Mouse (Mus musculus): ENCODE data around the gene Capg. TPM values are rescaled to one million over a fixed set of nuclear protein-coding genes. Genes with fewer than 3 reads are reported as not detected.
A peak's percentile ranks its signal among the peaks of the same experiment; 100 is the strongest.

The Capg gene
- 6.0 and 6.3 TPM in 2 replicates for polyA plus RNA-seq (2014; fragmentation: Nextera tagmentation; extraction: Ambion mirVana)

DNA sequence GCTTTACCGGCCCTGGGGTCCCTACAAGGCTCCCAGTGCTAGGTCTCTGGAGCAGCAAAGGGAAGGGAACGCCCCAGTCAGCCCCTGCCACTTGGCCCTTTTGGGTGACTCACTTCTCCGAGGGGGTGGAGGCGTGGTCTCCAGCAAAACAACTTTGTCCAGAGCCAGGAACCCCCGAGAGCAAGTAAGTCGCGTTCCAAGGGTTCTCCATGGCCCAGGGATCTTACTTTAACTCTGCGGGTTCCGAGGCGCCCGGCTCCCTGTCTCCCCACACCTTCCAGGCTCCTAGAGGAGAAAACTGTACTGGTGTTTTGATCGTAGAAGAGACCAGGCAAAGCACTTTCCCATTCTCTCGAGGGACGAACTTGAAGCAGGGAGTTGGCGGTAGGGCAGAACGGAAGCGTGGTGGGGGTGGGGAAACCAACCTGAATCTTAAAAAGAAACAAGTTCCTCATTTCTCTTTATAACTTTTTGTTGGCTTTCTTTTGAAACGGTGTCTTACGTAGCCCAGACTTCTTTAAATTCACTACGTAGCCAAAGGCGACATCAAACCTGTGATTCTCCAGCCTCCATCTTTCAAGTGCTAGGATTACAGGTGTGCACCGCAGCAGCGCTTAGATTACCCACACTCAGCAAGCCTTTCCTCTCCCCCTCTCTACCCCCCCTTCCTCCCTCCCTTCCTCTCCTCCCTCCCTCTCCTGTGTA, at the start of gene Capg:
Gene Capg, plus strand, starts transcription at position 109 of the 705 bp plus-strand sequence.
- H3K27me3 ChIP-seq (replicated peaks; ENCODE audit: control insufficient read depth, insufficient read depth, low read length): no peaks in the 10 kb centered on the region
- ATAC-seq: no peak
- no peak for DNase-seq (ENCODE audit: low spot score)
- no peak within 1 kb of the TSS for H3K4me3 ChIP-seq (ENCODE audit: low read depth, low read length)
- H3K9ac ChIP-seq (ENCODE audit: low read length): no peak within 1 kb of the TSS
- 0 out of 2 replicates have a peak within 1 kb of the TSS, but pooled peaks have one; percentile 2 for H3K4me2 ChIP-seq (ENCODE audit: low read length)
- no peaks in the 10 kb centered on the region for H3K4me1 ChIP-seq (ENCODE audit: control insufficient read depth, insufficient read depth, low read length)
- no peaks in the 10 kb centered on the region for H3K9me3 ChIP-seq (replicated peaks; ENCODE audit: control insufficient read depth, low read length)
- 17% methylated on average over 23 of the region's 23 CpGs for WGBS
- H3K27ac ChIP-seq (ENCODE audit: low read depth, low read length): no peak within 1 kb of the TSS
- H3K36me3 ChIP-seq (ENCODE audit: control insufficient read depth, insufficient read depth, low read length): no peaks in the 10 kb centered on the region

DNA sequence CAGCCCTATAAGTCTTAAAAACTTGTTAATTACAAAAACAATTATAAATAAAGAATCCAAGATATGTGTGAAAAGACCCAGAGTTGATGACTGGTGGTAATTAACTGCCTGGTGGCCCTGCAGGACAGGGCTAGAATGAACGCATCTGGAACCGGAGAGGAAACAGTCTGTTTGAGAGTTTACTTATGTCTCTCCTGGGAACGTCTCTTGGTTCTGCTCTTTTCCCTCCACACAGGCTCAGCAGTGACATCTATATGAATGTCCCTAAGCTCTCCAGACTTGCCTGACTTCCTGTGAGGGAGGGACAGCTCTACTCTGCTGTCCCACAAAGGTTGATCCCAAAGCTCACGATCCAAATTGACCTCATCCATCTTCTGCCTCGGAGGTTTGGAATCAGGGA, 45.2 kb upstream of the Capg start:
- no peak for DNase-seq (ENCODE audit: low spot score)
- ATAC-seq: no peak
- H3K27me3 ChIP-seq (replicated peaks; ENCODE audit: control insufficient read depth, insufficient read depth, low read length): no peaks in the 10 kb centered on the region
- H3K9ac ChIP-seq (ENCODE audit: low read length): no peak overlapping the region
- 84% methylated on average over 5 of the region's 5 CpGs for WGBS
- no peaks in the 10 kb centered on the region for H3K9me3 ChIP-seq (replicated peaks; ENCODE audit: control insufficient read depth, low read length)
- no peak overlapping the region for H3K4me2 ChIP-seq (ENCODE audit: low read length)
- H3K36me3 ChIP-seq (ENCODE audit: control insufficient read depth, insufficient read depth, low read length): no peaks in the 10 kb centered on the region
- H3K27ac ChIP-seq (ENCODE audit: low read depth, low read length): no peak overlapping the region
- H3K4me1 ChIP-seq (ENCODE audit: control insufficient read depth, insufficient read depth, low read length): no peaks in the 10 kb centered on the region
- H3K4me3 ChIP-seq (ENCODE audit: low read depth, low read length): no peak overlapping the region

DNA sequence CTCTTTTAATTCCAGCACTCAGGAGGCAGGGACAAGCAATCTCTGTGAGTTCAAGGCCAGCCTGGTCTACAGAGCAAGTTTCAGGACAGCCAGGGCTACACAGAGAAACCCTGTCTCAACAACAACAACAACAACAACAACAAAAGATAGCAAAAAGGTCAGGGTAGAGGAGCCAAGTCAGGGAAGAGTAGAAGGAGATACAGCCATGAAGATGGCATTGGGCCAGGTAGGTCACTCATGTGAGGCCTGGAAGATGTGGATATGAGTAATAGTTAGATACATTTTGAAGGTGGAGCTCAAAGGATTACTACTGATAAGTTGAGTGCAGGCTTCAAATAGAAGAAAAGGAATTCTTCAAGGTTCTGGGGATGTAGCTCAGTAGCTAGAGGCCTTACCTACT, 40.9 kb upstream of the Capg start:
- Histone ChIP-seq H3K9me3 (replicated peaks; ENCODE audit: control insufficient read depth, low read length) (no peaks in the 10 kb centered on the region), H3K36me3 (ENCODE audit: control insufficient read depth, insufficient read depth, low read length) (no peaks in the 10 kb centered on the region), H3K27ac (ENCODE audit: low read depth, low read length) (no peak overlapping the region), H3K4me1 (ENCODE audit: control insufficient read depth, insufficient read depth, low read length) (no peaks in the 10 kb centered on the region), H3K27me3 (replicated peaks; ENCODE audit: control insufficient read depth, insufficient read depth, low read length) (no peaks in the 10 kb centered on the region), H3K9ac (ENCODE audit: low read length) (no peak overlapping the region), H3K4me3 (ENCODE audit: low read depth, low read length) (no peak overlapping the region), H3K4me2 (ENCODE audit: low read length) (no peak overlapping the region)
- DNase-seq (ENCODE audit: low spot score) (no peak), ATAC-seq (no peak)

DNA sequence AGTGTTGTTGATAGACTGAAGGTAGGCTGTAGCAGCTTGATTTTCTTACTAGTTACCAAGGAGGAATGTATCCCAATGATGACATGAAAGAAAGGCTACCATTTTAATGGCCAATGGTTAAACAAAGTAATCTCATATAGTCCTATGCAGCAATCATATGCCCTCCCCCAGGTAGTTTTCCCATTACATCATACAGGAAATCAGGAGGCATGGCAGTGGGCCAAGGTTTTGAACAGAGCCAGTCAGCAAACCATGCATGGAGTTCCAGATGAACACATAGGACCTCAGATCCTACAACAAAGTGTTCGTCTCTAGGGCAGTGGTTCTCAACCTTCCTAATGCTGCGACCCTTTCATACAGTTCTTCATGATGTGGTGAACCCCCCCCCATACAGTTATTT, 40.3 kb upstream of the Capg start:
- H3K4me3 ChIP-seq (ENCODE audit: low read depth, low read length): no peak overlapping the region
- 71% methylated on average over 2 of the region's 2 CpGs for WGBS
- no peak for DNase-seq (ENCODE audit: low spot score)
- no peak overlapping the region for H3K9ac ChIP-seq (ENCODE audit: low read length)
- no peak overlapping the region for H3K27ac ChIP-seq (ENCODE audit: low read depth, low read length)
- H3K9me3 ChIP-seq (replicated peaks; ENCODE audit: control insufficient read depth, low read length): no peaks in the 10 kb centered on the region
- no peaks in the 10 kb centered on the region for H3K4me1 ChIP-seq (ENCODE audit: control insufficient read depth, insufficient read depth, low read length)
- H3K4me2 ChIP-seq (ENCODE audit: low read length): no peak overlapping the region
- H3K36me3 ChIP-seq (ENCODE audit: control insufficient read depth, insufficient read depth, low read length): no peaks in the 10 kb centered on the region
- no peaks in the 10 kb centered on the region for H3K27me3 ChIP-seq (replicated peaks; ENCODE audit: control insufficient read depth, insufficient read depth, low read length)
- no peak for ATAC-seq

DNA sequence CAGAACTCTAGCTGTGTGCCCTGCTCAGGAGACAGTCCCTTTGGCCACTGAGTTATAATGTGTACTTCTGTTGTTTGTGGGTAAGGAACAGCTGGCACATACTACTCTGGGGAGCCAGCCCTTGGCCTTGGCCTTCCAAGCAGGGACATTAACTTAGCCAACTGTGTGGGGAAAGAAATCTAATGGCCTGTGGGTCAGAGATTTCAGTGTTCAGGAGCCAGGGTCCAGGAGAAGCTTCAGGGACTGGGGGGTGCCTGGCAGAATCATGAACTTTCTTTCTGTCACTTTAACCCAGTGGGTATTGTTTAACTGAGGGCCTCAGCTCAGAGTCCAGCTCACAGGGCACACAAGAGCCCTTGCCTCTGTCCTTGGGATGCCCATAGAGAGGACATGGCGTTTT, 38.1 kb upstream of the Capg start:
- no peak for ATAC-seq
- Histone ChIP-seq H3K4me2 (ENCODE audit: low read length) (no peak overlapping the region), H3K27ac (ENCODE audit: low read depth, low read length) (no peak overlapping the region), H3K27me3 (replicated peaks; ENCODE audit: control insufficient read depth, insufficient read depth, low read length) (no peaks in the 10 kb centered on the region), H3K4me1 (ENCODE audit: control insufficient read depth, insufficient read depth, low read length) (no peaks in the 10 kb centered on the region; the same call in 1 of the 2 replicates), H3K4me3 (ENCODE audit: low read depth, low read length) (no peak overlapping the region), H3K9ac (ENCODE audit: low read length) (no peak overlapping the region), H3K9me3 (replicated peaks; ENCODE audit: control insufficient read depth, low read length) (no peaks in the 10 kb centered on the region), H3K36me3 (ENCODE audit: control insufficient read depth, insufficient read depth, low read length) (no peaks in the 10 kb centered on the region)
- 78% methylated on average over 1 of the region's 1 CpGs for WGBS
- no peak for DNase-seq (ENCODE audit: low spot score)

DNA sequence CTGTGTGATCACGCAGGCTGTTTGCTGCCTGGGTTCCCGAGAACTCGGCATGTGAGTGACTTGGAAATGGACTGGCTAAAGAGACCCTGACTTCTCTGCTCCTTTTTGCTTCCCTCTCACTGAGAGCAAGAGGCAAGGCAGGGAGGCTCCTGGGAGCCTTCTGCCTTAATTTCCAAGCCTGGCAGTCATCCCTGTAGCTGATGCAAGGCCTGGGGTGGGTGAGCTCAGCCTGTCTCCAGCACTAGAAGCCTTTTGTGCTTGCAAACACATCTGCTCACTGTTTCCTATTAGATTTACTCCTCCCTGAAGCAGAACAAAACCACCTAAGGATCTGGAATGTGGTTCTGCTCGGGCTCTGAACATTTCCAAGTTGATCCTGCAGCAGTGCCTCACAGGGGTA, 35.6 kb upstream of the Capg start:
- no peaks in the 10 kb centered on the region for H3K9me3 ChIP-seq (replicated peaks; ENCODE audit: control insufficient read depth, low read length)
- peaks cover 16% of the 10 kb centered on the region for H3K4me1 ChIP-seq (ENCODE audit: control insufficient read depth, insufficient read depth, low read length)
- DNase-seq (ENCODE audit: low spot score): no peak
- H3K27ac ChIP-seq (ENCODE audit: low read depth, low read length): no peak overlapping the region
- no peak for ATAC-seq
- H3K4me2 ChIP-seq (ENCODE audit: low read length): no peak overlapping the region
- H3K36me3 ChIP-seq (ENCODE audit: control insufficient read depth, insufficient read depth, low read length): no peaks in the 10 kb centered on the region
- no peak overlapping the region for H3K4me3 ChIP-seq (ENCODE audit: low read depth, low read length)
- H3K9ac ChIP-seq (ENCODE audit: low read length): no peak overlapping the region
- no peaks in the 10 kb centered on the region for H3K27me3 ChIP-seq (replicated peaks; ENCODE audit: control insufficient read depth, insufficient read depth, low read length)
- WGBS: 86% methylated on average over 4 of the region's 4 CpGs

DNA sequence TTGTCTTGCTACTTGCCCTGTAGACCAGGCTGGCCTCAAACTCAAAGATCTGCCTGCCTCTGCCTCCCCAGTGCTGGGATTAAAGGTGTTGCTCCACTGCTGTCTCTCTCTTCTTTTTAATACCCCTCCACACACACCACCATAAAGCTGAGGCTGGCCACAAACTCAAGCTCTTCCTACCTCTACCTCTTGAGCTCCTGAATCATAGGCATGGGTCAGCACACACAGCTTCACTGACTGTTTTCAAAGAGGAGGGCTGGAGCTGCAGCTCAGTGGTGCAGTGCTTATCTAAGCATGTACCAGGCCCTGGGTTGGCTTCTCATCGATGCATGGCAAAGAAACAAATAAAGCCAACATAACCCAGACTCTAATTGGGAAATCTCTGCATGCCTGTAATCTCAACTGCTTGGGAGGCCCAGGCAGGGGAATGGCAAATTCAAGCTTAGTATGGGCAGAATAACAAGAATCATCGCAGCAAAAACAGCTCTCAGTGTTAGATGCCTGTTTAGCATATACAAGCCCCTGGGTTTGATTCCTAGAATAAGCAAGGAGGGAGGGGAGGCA, 34.2 kb upstream of the Capg start:
- WGBS: 75% methylated on average over 2 of the region's 2 CpGs
- Histone ChIP-seq H3K4me2 (ENCODE audit: low read length) (no peak overlapping the region), H3K9me3 (replicated peaks; ENCODE audit: control insufficient read depth, low read length) (no peaks in the 10 kb centered on the region), H3K27me3 (replicated peaks; ENCODE audit: control insufficient read depth, insufficient read depth, low read length) (no peaks in the 10 kb centered on the region), H3K27ac (ENCODE audit: low read depth, low read length) (no peak overlapping the region), H3K4me1 (ENCODE audit: control insufficient read depth, insufficient read depth, low read length) (peaks cover 19% of the 10 kb centered on the region), H3K9ac (ENCODE audit: low read length) (no peak overlapping the region), H3K36me3 (ENCODE audit: control insufficient read depth, insufficient read depth, low read length) (no peaks in the 10 kb centered on the region), H3K4me3 (ENCODE audit: low read depth, low read length) (no peak overlapping the region)
- DNase-seq (ENCODE audit: low spot score) (no peak), ATAC-seq (no peak)

DNA sequence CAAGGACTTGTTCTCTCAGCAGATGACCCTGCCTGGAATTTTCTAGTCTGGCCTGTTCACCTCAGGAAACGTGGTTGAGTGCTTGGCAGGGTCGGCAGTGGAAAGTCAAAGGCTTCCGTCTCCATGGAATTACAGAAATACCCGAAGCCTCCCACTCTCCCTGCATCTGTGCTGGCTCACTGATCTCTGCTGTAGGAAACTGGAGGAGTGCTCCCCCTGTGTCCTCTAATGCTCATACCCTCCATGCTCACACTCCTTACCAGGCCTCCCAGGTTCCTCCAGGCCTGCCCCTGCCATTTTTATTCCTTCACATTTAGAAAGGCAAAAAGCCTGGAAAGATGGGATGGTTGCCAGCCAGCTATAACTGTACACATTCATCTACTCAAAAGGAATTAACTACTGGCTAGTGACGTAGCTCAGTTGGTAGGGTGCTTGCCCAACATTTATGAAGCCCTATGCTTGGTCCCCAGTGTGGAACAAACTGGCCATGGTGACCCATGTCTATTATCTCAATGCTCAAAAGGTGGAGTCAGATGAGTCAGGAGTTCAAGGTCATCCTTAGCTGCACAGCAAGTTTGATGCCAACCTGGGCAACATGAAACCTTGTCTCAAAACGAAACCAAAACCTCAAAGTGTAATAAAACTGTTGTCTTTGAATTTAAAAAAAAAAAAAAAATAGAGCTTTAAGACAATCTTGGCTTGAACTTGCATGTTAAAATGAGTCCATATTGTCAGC, 33.3 kb upstream of the Capg start:
- 82% methylated on average over 6 of the region's 6 CpGs for WGBS
- Histone ChIP-seq H3K9ac (ENCODE audit: low read length) (no peak overlapping the region), H3K36me3 (ENCODE audit: control insufficient read depth, insufficient read depth, low read length) (no peaks in the 10 kb centered on the region), H3K9me3 (replicated peaks; ENCODE audit: control insufficient read depth, low read length) (no peaks in the 10 kb centered on the region), H3K4me3 (ENCODE audit: low read depth, low read length) (no peak overlapping the region), H3K4me2 (ENCODE audit: low read length) (no peak overlapping the region), H3K27me3 (replicated peaks; ENCODE audit: control insufficient read depth, insufficient read depth, low read length) (no peaks in the 10 kb centered on the region), H3K4me1 (ENCODE audit: control insufficient read depth, insufficient read depth, low read length) (peaks cover 19% of the 10 kb centered on the region), H3K27ac (ENCODE audit: low read depth, low read length) (no peak overlapping the region)
- DNase-seq (ENCODE audit: low spot score) (no peak), ATAC-seq (no peak)
